Mouse (Mus musculus) C2C12 (cell line): ENCODE measurements around the gene Ankfy1. TPM values are rescaled to one million over a fixed set of nuclear protein-coding genes. Genes with fewer than 3 reads are reported as not detected.
"Not testable (repeated sequence)": the region's sequence is repeated elsewhere in the genome, so short reads cannot be mapped to it uniquely, and the experiment has no call there.

Experiments used
- H3K27me3 ChIP-seq: one replicate; pipeline ENCODE4 v1.6.1; 2011; ENCODE audit not compliant: control insufficient read depth, insufficient read depth, insufficient read length
- H3K36me3 ChIP-seq: one replicate; pipeline ENCODE4 v1.6.1; 2011; ENCODE audit not compliant: control insufficient read depth, insufficient read depth
- H3K4me3 ChIP-seq: one replicate; pipeline ENCODE4 v1.5.1; 2011; ENCODE audit warnings: mild to moderate bottlenecking, control low read depth; ENCODE audit not compliant: poor library complexity, insufficient read depth, severe bottlenecking
- H3K79me2 ChIP-seq: one replicate; pipeline ENCODE4 v1.6.1; 2011; ENCODE audit not compliant: control insufficient read depth, insufficient read depth
- H3K79me3 ChIP-seq: one replicate; pipeline ENCODE4 v1.6.1; 2011; ENCODE audit warnings: low read depth, control low read depth
- H3ac ChIP-seq: one replicate; pipeline ENCODE3; 2011; ENCODE audit warnings: low read depth; ENCODE audit not compliant: control insufficient read depth, insufficient read length
- CEBPB ChIP-seq: IDR thresholded peaks from one replicate; pipeline ENCODE4 v1.6.1; 2011; ENCODE audit warnings: low read depth, mild to moderate bottlenecking, control low read depth, moderate library complexity
- CTCF ChIP-seq: IDR thresholded peaks from one replicate; pipeline ENCODE4 v1.5.1; 2011; ENCODE audit not compliant: control insufficient read depth, insufficient read depth, insufficient read length
- FOSL1 ChIP-seq: IDR thresholded peaks from one replicate; pipeline ENCODE4 v1.8.0; 2011; ENCODE audit warnings: mild to moderate bottlenecking, low read length; ENCODE audit not compliant: poor library complexity, insufficient read depth, severe bottlenecking
- MAX ChIP-seq: IDR thresholded peaks from one replicate; pipeline ENCODE4 v1.6.1; 2011; ENCODE audit warnings: mild to moderate bottlenecking, control low read depth
- MYOD1 ChIP-seq: IDR thresholded peaks from one replicate; pipeline ENCODE4 v1.6.1; 2011; ENCODE audit warnings: low read depth; ENCODE audit not compliant: control insufficient read depth, insufficient read length
- MYOG ChIP-seq: IDR thresholded peaks from one replicate; pipeline ENCODE4 v1.6.1; 2011; ENCODE audit not compliant: control insufficient read depth, insufficient read length; ENCODE audit errors: extremely low read depth
- USF1 ChIP-seq: IDR thresholded peaks from one replicate; pipeline ENCODE4 v1.6.1; 2011; ENCODE audit warnings: low read depth, mild to moderate bottlenecking, control low read depth, moderate library complexity
- polyA plus RNA-seq: library from polyadenylated mRNA; unstranded; fragments of >200 nt; fragmentation: generic; extraction: Trizol; gene quantifications from one replicate; pipeline ENCODE4 v1.2.1, GENCODE M21; 2012; ENCODE audit warnings: missing spikeins

Gene Ankfy1
- polyA plus RNA-seq, 1 experiment, result 15.1 TPM

GRCm38 (mm10) chr11:72696368-72696971, 6.7 kb downstream of the Ankfy1 start:
- peaks cover 26% of the 10 kb centered on the region for H3K36me3 ChIP-seq
- no peak overlapping the region for H3ac ChIP-seq
- peaks cover 93% of the 10 kb centered on the region for H3K79me3 ChIP-seq
- no peaks in the 10 kb centered on the region for H3K27me3 ChIP-seq
- peaks cover 100% of the 10 kb centered on the region for H3K79me2 ChIP-seq
- TF ChIP-seq MYOG (no peak), USF1 (no peak), MAX (no peak), MYOD1 (no peak), CEBPB (no peak), CTCF (no peak), FOSL1 (no peak)
- H3K4me3 ChIP-seq, result no peak overlapping the region

DNA sequence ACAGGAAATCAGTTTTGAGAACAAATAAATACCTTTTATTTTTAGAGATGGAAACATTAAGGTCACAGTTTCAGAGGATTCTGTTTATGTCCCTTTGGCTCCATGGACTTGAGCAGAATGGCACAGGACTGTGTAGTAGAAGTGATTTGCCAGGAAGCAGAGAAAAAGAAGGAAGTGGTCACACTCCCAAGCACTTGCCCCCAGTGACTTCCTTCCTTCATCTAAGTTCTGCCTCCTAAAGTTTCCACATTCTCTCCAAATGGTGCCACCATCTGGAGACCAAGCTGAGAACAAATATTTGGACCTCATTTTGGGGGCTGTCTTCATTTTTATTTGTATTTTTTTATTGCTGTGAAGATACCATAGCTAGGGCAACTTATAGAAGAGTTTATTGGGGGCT, 7.5 kb downstream of the Ankfy1 start:
- peaks cover 100% of the 10 kb centered on the region for H3K79me2 ChIP-seq
- H3K79me3 ChIP-seq, result peaks cover 87% of the 10 kb centered on the region
- H3ac ChIP-seq, result no peak overlapping the region
- H3K4me3 ChIP-seq, result no peak overlapping the region
- H3K36me3 ChIP-seq, result peaks cover 33% of the 10 kb centered on the region
- TF ChIP-seq MYOD1 (no peak), CEBPB (no peak), MYOG (no peak), FOSL1 (no peak), MAX (no peak), CTCF (no peak), USF1 (no peak)
- no peaks in the 10 kb centered on the region for H3K27me3 ChIP-seq

DNA sequence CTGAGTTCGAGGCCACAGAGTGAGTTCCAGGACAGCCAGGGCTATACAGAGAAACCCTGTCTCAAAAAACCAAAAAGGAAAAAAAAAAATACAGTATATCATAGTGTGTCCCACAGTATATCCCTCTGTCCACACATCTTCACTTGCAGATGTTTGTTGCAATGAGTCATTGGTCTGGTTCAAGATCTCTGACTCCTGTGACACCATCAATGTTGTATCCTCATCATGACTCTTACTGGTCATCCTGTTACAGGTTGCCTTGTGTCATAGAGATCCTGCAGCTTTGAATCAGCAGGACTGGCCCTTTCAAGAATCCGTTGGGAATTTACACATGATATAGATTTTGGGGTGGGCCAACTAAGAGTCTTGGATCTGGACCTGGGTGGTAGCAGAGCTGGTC, 15.3 kb downstream of the Ankfy1 start:
- not testable (repeated sequence) for H3ac ChIP-seq, H3K27me3 ChIP-seq, H3K4me3 ChIP-seq
- Histone ChIP-seq H3K79me3 (peaks cover 82% of the 10 kb centered on the region), H3K79me2 (peaks cover 100% of the 10 kb centered on the region), H3K36me3 (peaks cover 24% of the 10 kb centered on the region)

GRCm38 (mm10) chr11:72712721-72713120, 22.9 kb downstream of the Ankfy1 start:
- Histone ChIP-seq H3K79me3 (peaks cover 41% of the 10 kb centered on the region), H3K79me2 (peaks cover 70% of the 10 kb centered on the region), H3K4me3 (no peak overlapping the region), H3K36me3 (peaks cover 50% of the 10 kb centered on the region), H3K27me3 (no peaks in the 10 kb centered on the region), H3ac (no peak overlapping the region)
- TF ChIP-seq USF1 (no peak), CTCF (no peak), FOSL1 (no peak), CEBPB (no peak), MYOG (no peak), MAX (no peak), MYOD1 (no peak)

GRCm38 (mm10) chr11:72718161-72718560, 28.4 kb downstream of the Ankfy1 start:
- peaks cover 25% of the 10 kb centered on the region for H3K79me2 ChIP-seq
- TF ChIP-seq CTCF (no peak), FOSL1 (no peak), CEBPB (no peak), MYOG (no peak), MAX (no peak), USF1 (no peak), MYOD1 (no peak)
- H3K79me3 ChIP-seq, result peaks cover 1% of the 10 kb centered on the region
- H3K4me3 ChIP-seq, result no peak overlapping the region
- no peaks in the 10 kb centered on the region for H3K27me3 ChIP-seq
- peaks cover 63% of the 10 kb centered on the region for H3K36me3 ChIP-seq
- no peak overlapping the region for H3ac ChIP-seq

DNA sequence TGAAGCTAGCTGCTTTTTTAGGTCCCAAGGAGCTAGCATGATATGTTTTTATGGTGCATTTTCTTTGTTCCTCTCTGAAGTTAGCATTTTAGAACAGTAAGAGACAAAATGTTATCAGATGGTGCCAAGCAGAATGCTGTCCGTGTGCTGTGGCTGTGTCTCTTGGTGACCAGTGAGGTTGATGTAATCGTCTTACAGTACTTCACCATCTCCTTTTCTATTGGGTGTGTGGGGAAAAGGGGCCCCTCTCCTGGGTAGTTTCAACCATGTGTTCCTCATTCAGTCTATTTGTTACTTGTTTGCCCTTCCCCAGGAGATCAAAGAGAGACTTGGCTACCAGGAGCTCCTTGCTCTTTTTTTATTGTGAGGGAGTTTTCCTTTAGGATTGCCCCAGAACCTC, 33.4 kb downstream of the Ankfy1 start:
- TF ChIP-seq CTCF, result no peak
- TF ChIP-seq MAX, result no peak
- no peak for TF ChIP-seq USF1
- H3K27me3 ChIP-seq, result no peaks in the 10 kb centered on the region
- peaks cover 19% of the 10 kb centered on the region for H3K79me2 ChIP-seq
- peaks cover 4% of the 10 kb centered on the region for H3K79me3 ChIP-seq
- no peak overlapping the region for H3ac ChIP-seq
- no peak overlapping the region for H3K4me3 ChIP-seq
- peaks cover 61% of the 10 kb centered on the region for H3K36me3 ChIP-seq
